Mouse (Mus musculus): Measurements from ENCODE around the gene Cryl1. TPM values are rescaled to one million over a fixed set of nuclear protein-coding genes. Genes with fewer than 3 reads are reported as not detected.
A peak's percentile ranks its signal among the peaks of the same experiment; 100 is the strongest.

Gene Cryl1
- 153 and 173 TPM in 2 replicates for polyA plus RNA-seq (2015; fragmentation: Nextera tagmentation; extraction: Ambion mirVana)

- 3% methylated on average over 43 of the region's 43 CpGs for WGBS
- H3K9me3 ChIP-seq (ENCODE audit: control insufficient read depth) = no peaks in the 10 kb centered on the region
- peak within 1 kb of the TSS; percentile 87 for H3K4me2 ChIP-seq (replicated peaks; ENCODE audit: low read depth)
- peak within 1 kb of the TSS; percentile 79 for H3K9ac ChIP-seq (ENCODE audit: low read depth, low read length)
- H3K4me1 ChIP-seq (replicated peaks; ENCODE audit: control insufficient read depth, insufficient read depth, low read length) = no peaks in the 10 kb centered on the region
- H3K27me3 ChIP-seq (replicated peaks; ENCODE audit: control insufficient read depth, insufficient read depth, low read length) = no peaks in the 10 kb centered on the region
- peak; percentile 97 for ATAC-seq
- H3K36me3 ChIP-seq (ENCODE audit: control insufficient read depth, insufficient read depth) = no peaks in the 10 kb centered on the region
- peak within 1 kb of the TSS; percentile 68 for H3K4me3 ChIP-seq (ENCODE audit: low read depth, low read length)
- peak within 1 kb of the TSS; percentile 95 for H3K27ac ChIP-seq (ENCODE audit: low read depth, low read length)
- TF ChIP-seq CTCF (IDR thresholded peaks at IDR 0.05; ENCODE audit: low read depth) = no peak
These were observed at the start of gene Cryl1 for GRCm38 (mm10) chr14:57398065-57398757. Gene Cryl1, minus strand, starts transcription at chr14:57398529.

GRCm38 (mm10) chr14:57430451-57430850 lies 32.1 kb upstream of the Cryl1 start:
- no peaks in the 10 kb centered on the region for H3K4me1 ChIP-seq (replicated peaks; ENCODE audit: control insufficient read depth, insufficient read depth, low read length)
- WGBS = 61% methylated on average over 2 of the region's 2 CpGs
- no peaks in the 10 kb centered on the region for H3K27me3 ChIP-seq (replicated peaks; ENCODE audit: control insufficient read depth, insufficient read depth, low read length)
- H3K4me3 ChIP-seq (ENCODE audit: low read depth, low read length) = no peak overlapping the region
- no peaks in the 10 kb centered on the region for H3K9me3 ChIP-seq (ENCODE audit: control insufficient read depth)
- H3K36me3 ChIP-seq (ENCODE audit: control insufficient read depth, insufficient read depth) = 0 out of 2 replicates have a peak, but pooled peaks cover 3% of the 10 kb centered on the region
- ATAC-seq = no peak
- no peak for TF ChIP-seq CTCF (IDR thresholded peaks at IDR 0.05; ENCODE audit: low read depth)
- H3K9ac ChIP-seq (ENCODE audit: low read depth, low read length) = no peak overlapping the region; the same call in 1 of the 2 replicates
- H3K27ac ChIP-seq (ENCODE audit: low read depth, low read length) = no peak overlapping the region
- no peak overlapping the region for H3K4me2 ChIP-seq (replicated peaks; ENCODE audit: low read depth)

- H3K9me3 ChIP-seq (ENCODE audit: control insufficient read depth) = no peaks in the 10 kb centered on the region
- H3K27me3 ChIP-seq (replicated peaks; ENCODE audit: control insufficient read depth, insufficient read depth, low read length) = no peaks in the 10 kb centered on the region
- under 1% methylated on average over 24 of the region's 24 CpGs for WGBS
- H3K4me2 ChIP-seq (replicated peaks; ENCODE audit: low read depth) = peak overlapping the region; percentile 89
- peak overlapping the region; percentile 80 for H3K9ac ChIP-seq (ENCODE audit: low read depth, low read length)
- H3K4me1 ChIP-seq (replicated peaks; ENCODE audit: control insufficient read depth, insufficient read depth, low read length) = no peaks in the 10 kb centered on the region
- peak overlapping the region; percentile 47; the same call in 1 of the 2 replicates for H3K27ac ChIP-seq (ENCODE audit: low read depth, low read length)
- peak overlapping the region; percentile 89 for H3K4me3 ChIP-seq (ENCODE audit: low read depth, low read length)
- peak; percentile 77 for ATAC-seq
- 0 out of 2 replicates have a peak, but pooled peaks have one; percentile 18 for TF ChIP-seq CTCF (IDR thresholded peaks at IDR 0.05; ENCODE audit: low read depth)
- H3K36me3 ChIP-seq (ENCODE audit: control insufficient read depth, insufficient read depth) = no peaks in the 10 kb centered on the region
These were observed 25.9 kb upstream of the Cryl1 start for GRCm38 (mm10) chr14:57424212-57424561.

- H3K4me1 ChIP-seq (replicated peaks; ENCODE audit: control insufficient read depth, insufficient read depth, low read length) = no peaks in the 10 kb centered on the region
- no peaks in the 10 kb centered on the region for H3K36me3 ChIP-seq (ENCODE audit: control insufficient read depth, insufficient read depth)
- no peaks in the 10 kb centered on the region for H3K27me3 ChIP-seq (replicated peaks; ENCODE audit: control insufficient read depth, insufficient read depth, low read length)
- peak within 1 kb of the TSS; percentile 80 for H3K9ac ChIP-seq (ENCODE audit: low read depth, low read length)
- peak; percentile 98 for ATAC-seq
- H3K4me3 ChIP-seq (ENCODE audit: low read depth, low read length) = peak within 1 kb of the TSS; percentile 89
- H3K27ac ChIP-seq (ENCODE audit: low read depth, low read length) = peak within 1 kb of the TSS; percentile 47; the same call in 1 of the 2 replicates
- H3K4me2 ChIP-seq (replicated peaks; ENCODE audit: low read depth) = peak within 1 kb of the TSS; percentile 89
- 3% methylated on average over 42 of the region's 42 CpGs for WGBS
- 0 out of 2 replicates have a peak, but pooled peaks have one; percentile 26 for TF ChIP-seq CTCF (IDR thresholded peaks at IDR 0.05; ENCODE audit: low read depth)
- H3K9me3 ChIP-seq (ENCODE audit: control insufficient read depth) = no peaks in the 10 kb centered on the region
These were observed 25.3 kb upstream of the Cryl1 start, which contains the start of gene Ift88 for GRCm38 (mm10) chr14:57423432-57424211. Gene Ift88, plus strand, starts transcription at chr14:57424062.

GRCm38 (mm10) chr14:57417187-57417586 lies 18.9 kb upstream of the Cryl1 start:
- no peak overlapping the region for H3K27ac ChIP-seq (ENCODE audit: low read depth, low read length)
- 62% methylated on average over 2 of the region's 2 CpGs for WGBS
- no peaks in the 10 kb centered on the region; the same call in 1 of the 2 replicates for H3K4me1 ChIP-seq (replicated peaks; ENCODE audit: control insufficient read depth, insufficient read depth, low read length)
- H3K4me2 ChIP-seq (replicated peaks; ENCODE audit: low read depth) = no peak overlapping the region
- no peak overlapping the region for H3K4me3 ChIP-seq (ENCODE audit: low read depth, low read length)
- ATAC-seq = no peak
- H3K27me3 ChIP-seq (replicated peaks; ENCODE audit: control insufficient read depth, insufficient read depth, low read length) = no peaks in the 10 kb centered on the region
- TF ChIP-seq CTCF (IDR thresholded peaks at IDR 0.05; ENCODE audit: low read depth) = no peak
- no peaks in the 10 kb centered on the region for H3K9me3 ChIP-seq (ENCODE audit: control insufficient read depth)
- H3K9ac ChIP-seq (ENCODE audit: low read depth, low read length) = no peak overlapping the region
- no peaks in the 10 kb centered on the region for H3K36me3 ChIP-seq (ENCODE audit: control insufficient read depth, insufficient read depth)

GRCm38 (mm10) chr14:57412166-57412565 lies 13.8 kb upstream of the Cryl1 start:
- no peak overlapping the region for H3K27ac ChIP-seq (ENCODE audit: low read depth, low read length)
- no peaks in the 10 kb centered on the region for H3K36me3 ChIP-seq (ENCODE audit: control insufficient read depth, insufficient read depth)
- WGBS = 58% methylated on average over 7 of the region's 7 CpGs
- no peak overlapping the region for H3K4me3 ChIP-seq (ENCODE audit: low read depth, low read length)
- ATAC-seq = no peak
- no peaks in the 10 kb centered on the region; the same call in 1 of the 2 replicates for H3K4me1 ChIP-seq (replicated peaks; ENCODE audit: control insufficient read depth, insufficient read depth, low read length)
- no peak overlapping the region for H3K9ac ChIP-seq (ENCODE audit: low read depth, low read length)
- H3K9me3 ChIP-seq (ENCODE audit: control insufficient read depth) = no peaks in the 10 kb centered on the region
- no peak overlapping the region for H3K4me2 ChIP-seq (replicated peaks; ENCODE audit: low read depth)
- no peaks in the 10 kb centered on the region for H3K27me3 ChIP-seq (replicated peaks; ENCODE audit: control insufficient read depth, insufficient read depth, low read length)
- no peak for TF ChIP-seq CTCF (IDR thresholded peaks at IDR 0.05; ENCODE audit: low read depth)

Measured in intestine, postnatal 0 days (tissue).